Mouse (Mus musculus) liver, adult 2 months (tissue): ENCODE measurements at regions not wholly inside any gene's neighbourhood (a gene's known extent, or its start where the extent isn't known, plus 50 kb on each side); places are given as distances from the start of the nearest gene placed in this dataset.

ENCODE experiments used
- CTCF ChIP-seq: fragments of 200-500 bp; IDR thresholded peaks from 2 replicates; pipeline ENCODE4 v1.5.1; 2011; ENCODE audit warnings: low read depth, low read length, control low read depth
- POLR2A ChIP-seq: fragments of 200-500 bp; IDR thresholded peaks from 2 replicates; pipeline ENCODE4 v1.6.1; 2011; ENCODE audit warnings: low read length, control low read depth; ENCODE audit not compliant: insufficient read depth; ENCODE audit errors: extremely low read depth

GRCm38 (mm10) chr12:10112874-10113453 is 256.8 kb upstream of the Nt5c1b start:
- TF ChIP-seq CTCF: no peak
- no peak for TF ChIP-seq POLR2A
